Mouse (Mus musculus) spleen, adult 2 months (tissue): Measurements from ENCODE around the gene Fbxo41.

Source experiments
- CTCF ChIP-seq: fragments of 200-500 bp; IDR thresholded peaks from 2 replicates; pipeline ENCODE4 v1.5.1; 2011; ENCODE audit warnings: mild to moderate bottlenecking, inconsistent platforms; ENCODE audit not compliant: insufficient read depth, insufficient read length, insufficient replicate concordance; ENCODE audit errors: extremely low read depth
- POLR2A ChIP-seq: fragments of 200-500 bp; IDR thresholded peaks from 2 replicates; pipeline ENCODE4 v1.6.1; 2011; ENCODE audit warnings: low read depth, low read length, inconsistent platforms

DNA sequence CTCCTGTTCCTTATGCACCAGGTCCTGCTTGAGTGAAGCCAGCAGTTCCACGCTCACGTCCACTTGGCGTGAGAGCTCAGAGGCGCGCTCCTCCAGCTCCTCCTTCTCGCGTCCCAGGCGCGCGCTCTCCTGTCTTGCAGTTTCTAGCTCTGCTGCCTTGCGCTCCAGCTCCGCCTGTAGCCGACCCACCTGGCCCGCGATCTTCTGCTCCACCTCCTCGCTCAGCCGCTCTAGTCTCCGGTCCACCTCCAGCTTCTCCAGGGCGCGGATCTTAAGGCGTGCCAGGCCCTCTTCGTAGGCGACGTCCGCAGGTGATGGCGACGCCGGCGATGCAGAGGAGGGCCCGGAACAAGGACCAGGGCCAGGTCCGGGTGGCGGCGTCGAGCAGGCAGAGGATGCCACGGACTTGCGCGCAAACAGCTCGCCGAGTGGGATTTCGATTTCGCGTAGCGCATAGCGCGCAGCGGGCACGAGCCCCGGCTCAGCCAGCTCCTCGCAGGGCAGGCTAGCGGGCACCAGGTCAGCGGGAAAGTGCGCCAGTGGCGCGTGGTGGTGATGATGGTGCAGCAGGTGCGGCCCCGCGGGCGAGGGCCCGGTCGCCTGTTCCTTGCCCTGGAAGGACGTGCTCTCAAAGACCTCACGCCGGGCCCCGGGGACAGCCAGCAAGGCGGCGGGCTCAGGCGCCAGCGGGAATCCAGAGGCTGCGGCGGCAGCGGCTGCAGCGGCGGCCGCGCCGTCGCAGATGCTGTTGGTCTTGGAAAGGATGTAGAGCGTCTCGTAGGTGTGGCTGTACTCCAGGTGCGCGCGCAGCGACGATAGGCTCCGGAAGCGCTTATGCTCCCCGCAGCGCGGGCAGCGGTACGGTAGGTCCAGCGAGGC is 18.7 kb downstream of the Fbxo41 start:
- TF ChIP-seq POLR2A (no peak), CTCF (no peak)
